Mouse (Mus musculus) intestine, embryonic 15.5 days (tissue): Measurements from ENCODE around the gene Ccdc159. TPM values are rescaled to one million over a fixed set of nuclear protein-coding genes. Genes with fewer than 3 reads are reported as not detected.
A peak's percentile ranks its signal among the peaks of the same experiment; 100 is the strongest.

Experiments used
- ATAC-seq: fragments of 200-750 bp; cut with Nextera tagmentation; 2 replicates; pipeline ENCODE4 v1.8.0; 2017; ENCODE audit warnings: moderate TSS enrichment, moderate library complexity
- H3K27ac ChIP-seq: fragments of 300-500 bp; sonication (generic); 2 replicates; pipeline ENCODE4 v1.5.1; 2015; ENCODE audit warnings: mild to moderate bottlenecking, inconsistent platforms
- H3K27me3 ChIP-seq: fragments of 300-500 bp; sonication (generic); replicated peaks from 2 replicates; pipeline ENCODE4 v1.6.1; 2015; ENCODE audit warnings: inconsistent platforms
- H3K36me3 ChIP-seq: fragments of 300-500 bp; sonication (generic); 2 replicates; pipeline ENCODE4 v1.6.1; 2015; ENCODE audit warnings: inconsistent platforms
- H3K4me1 ChIP-seq: fragments of 300-500 bp; sonication (generic); replicated peaks from 2 replicates; pipeline ENCODE4 v1.6.1; 2015; ENCODE audit warnings: inconsistent platforms
- H3K4me2 ChIP-seq: fragments of 300-500 bp; sonication (generic); replicated peaks from 2 replicates; pipeline ENCODE4 v1.6.1; 2015; ENCODE audit warnings: mild to moderate bottlenecking, inconsistent platforms
- H3K4me3 ChIP-seq: fragments of 300-500 bp; sonication (generic); replicated peaks from 2 replicates; pipeline ENCODE4 v1.5.1; 2015; ENCODE audit warnings: inconsistent platforms
- H3K9ac ChIP-seq: fragments of 300-500 bp; sonication (generic); 2 replicates; pipeline ENCODE4 v1.6.1; 2015; ENCODE audit warnings: inconsistent platforms
- H3K9me3 ChIP-seq: fragments of 300-500 bp; sonication (generic); 2 replicates; pipeline ENCODE4 v1.6.1; 2016; ENCODE audit warnings: inconsistent platforms
- WGBS: fragments of 180-500 bp; shearing (Covaris S2); methylation state at CpG from one replicate; pipeline ENCODE4 v1.1.7; 2015; 5-methylcytosine and 5-hydroxymethylcytosine counted together
- polyA plus RNA-seq: library from polyadenylated mRNA; unstranded; fragments of >200 nt; fragmentation: Nextera tagmentation; extraction: Ambion mirVana; gene quantifications from 2 replicates; pipeline ENCODE4 v1.2.1, GENCODE M21; 2015

Ccdc159 gene
- polyA plus RNA-seq, 1 experiment from 2014 or later, result 3.1 TPM

GRCm38 (mm10) chr9:21936692-21937570, 9.7 kb downstream of the Ccdc159 start, which contains the start of gene Plppr2:
TSS of gene Plppr2 (plus strand) at chr9:21937033.
- ATAC-seq, result peak; percentile 99

DNA sequence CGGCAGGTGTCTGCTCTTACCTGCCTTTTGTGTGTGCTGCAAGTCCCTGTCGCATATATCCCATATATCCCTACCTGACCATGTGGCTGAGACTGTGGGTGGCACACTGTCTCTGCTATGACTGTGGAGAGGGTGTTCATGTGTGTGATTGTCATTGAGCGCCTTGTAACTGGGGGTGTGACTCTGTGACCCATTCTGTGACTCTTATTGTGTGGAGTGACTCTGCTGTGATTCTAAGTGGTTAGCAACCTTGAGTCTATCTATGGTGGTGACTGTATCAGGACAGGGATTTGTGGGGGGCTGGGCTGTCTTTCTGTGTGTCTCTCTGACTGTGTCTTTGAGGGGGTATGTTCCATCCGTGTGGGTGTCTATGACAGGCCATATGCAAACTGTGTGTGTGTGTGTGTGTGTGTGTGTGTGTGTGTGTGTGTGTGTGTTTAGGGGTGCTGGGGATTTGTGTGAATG, 10.5 kb downstream of the Ccdc159 start:
- H3K27ac ChIP-seq, result no peak overlapping the region
- H3K4me3 ChIP-seq, result no peak overlapping the region
- no peak for ATAC-seq
- peak overlapping the region; percentile 73; the same call in 1 of the 2 replicates for H3K4me2 ChIP-seq
- no peaks in the 10 kb centered on the region for H3K36me3 ChIP-seq
- 0 out of 2 replicates have a peak, but pooled peaks cover 6% of the 10 kb centered on the region for H3K4me1 ChIP-seq
- no peaks in the 10 kb centered on the region for H3K9me3 ChIP-seq
- 78% methylated on average over 4 of the region's 4 CpGs for WGBS
- no peak overlapping the region for H3K9ac ChIP-seq
- H3K27me3 ChIP-seq, result no peaks in the 10 kb centered on the region

More at GRCm38 (mm10) chr9:21936692-21937570, 9.7 kb downstream of the Ccdc159 start, which contains the start of gene Plppr2:
- Histone ChIP-seq H3K9me3 (no peaks in the 10 kb centered on the region), H3K27ac (0 out of 2 replicates have a peak within 1 kb of the TSS, but pooled peaks have one; percentile 14), H3K4me2 (peak within 1 kb of the TSS; percentile 73), H3K36me3 (no peaks in the 10 kb centered on the region), H3K9ac (peak within 1 kb of the TSS; percentile 46), H3K27me3 (no peaks in the 10 kb centered on the region), H3K4me3 (peak within 1 kb of the TSS; percentile 60), H3K4me1 (0 out of 2 replicates have a peak, but pooled peaks cover 6% of the 10 kb centered on the region)
- 2% methylated on average over 42 of the region's 43 CpGs for WGBS

GRCm38 (mm10) chr9:21938234-21938855, 11.1 kb downstream of the Ccdc159 start:
- no peak overlapping the region for H3K27ac ChIP-seq
- H3K4me3 ChIP-seq, result no peak overlapping the region
- H3K9me3 ChIP-seq, result no peaks in the 10 kb centered on the region
- no peak overlapping the region for H3K9ac ChIP-seq
- 0 out of 2 replicates have a peak, but pooled peaks cover 6% of the 10 kb centered on the region for H3K4me1 ChIP-seq
- no peaks in the 10 kb centered on the region for H3K36me3 ChIP-seq
- 0 out of 2 replicates have a peak, but pooled peaks cover under 1% of the 10 kb centered on the region for H3K27me3 ChIP-seq
- 79% methylated on average over 4 of the region's 4 CpGs for WGBS
- no peak overlapping the region for H3K4me2 ChIP-seq
- ATAC-seq, result no peak

- Histone ChIP-seq H3K4me2 (no peak overlapping the region), H3K36me3 (no peaks in the 10 kb centered on the region), H3K4me1 (0 out of 2 replicates have a peak, but pooled peaks cover 4% of the 10 kb centered on the region), H3K27me3 (peaks cover 16% of the 10 kb centered on the region), H3K9me3 (no peaks in the 10 kb centered on the region), H3K4me3 (no peak overlapping the region), H3K9ac (no peak overlapping the region), H3K27ac (no peak overlapping the region)
- no peak for ATAC-seq
- WGBS, result 75% methylated on average over 12 of the region's 12 CpGs
Measured at GRCm38 (mm10) chr9:21943046-21943445, 15.8 kb downstream of the Ccdc159 start.

DNA sequence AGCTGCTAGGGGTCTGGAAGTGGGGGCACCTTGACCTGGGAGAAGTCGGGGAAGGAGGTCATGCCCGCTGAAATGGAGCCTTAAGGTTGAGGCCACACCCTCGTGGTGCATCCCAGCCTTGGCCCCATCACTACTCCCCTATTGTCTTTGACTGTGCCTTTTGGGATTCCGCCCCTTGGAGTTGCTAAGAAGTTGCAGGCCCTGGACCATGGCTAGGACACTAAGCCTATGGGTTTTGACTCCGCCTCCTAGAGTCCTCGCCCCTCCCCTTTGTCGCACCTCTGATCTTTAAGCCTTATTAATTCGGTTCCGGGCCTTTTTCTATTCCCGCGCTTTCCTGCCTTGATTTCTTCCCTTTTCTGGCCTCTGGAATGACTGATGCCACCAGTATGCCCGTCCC, 16.4 kb downstream of the Ccdc159 start:
- Histone ChIP-seq H3K4me3 (no peak overlapping the region), H3K4me1 (0 out of 2 replicates have a peak, but pooled peaks cover 4% of the 10 kb centered on the region), H3K9ac (no peak overlapping the region), H3K9me3 (no peaks in the 10 kb centered on the region), H3K36me3 (no peaks in the 10 kb centered on the region), H3K27ac (no peak overlapping the region), H3K4me2 (no peak overlapping the region), H3K27me3 (peaks cover 20% of the 10 kb centered on the region)
- ATAC-seq, result no peak
- 43% methylated on average over 12 of the region's 12 CpGs for WGBS

DNA sequence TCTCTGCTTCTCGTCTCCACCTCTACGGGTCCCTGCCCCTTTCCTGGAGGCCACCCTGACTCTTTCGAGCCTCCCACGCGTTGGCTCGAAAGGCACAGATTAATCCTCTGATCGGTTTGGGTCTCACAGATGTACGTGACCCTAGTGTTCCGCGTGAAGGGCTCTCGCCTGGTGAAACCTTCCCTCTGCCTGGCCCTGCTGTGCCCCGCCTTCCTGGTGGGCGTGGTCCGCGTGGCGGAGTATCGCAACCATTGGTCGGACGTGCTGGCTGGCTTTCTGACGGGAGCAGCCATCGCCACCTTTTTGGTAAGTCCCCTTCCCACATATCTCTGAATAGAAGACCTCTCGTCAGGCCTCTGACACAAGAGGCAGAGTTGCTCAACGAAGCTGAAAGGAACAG, 17.0 kb downstream of the Ccdc159 start:
- Histone ChIP-seq H3K9me3 (no peaks in the 10 kb centered on the region), H3K27me3 (peaks cover 20% of the 10 kb centered on the region), H3K4me3 (no peak overlapping the region), H3K27ac (no peak overlapping the region), H3K9ac (no peak overlapping the region), H3K4me1 (0 out of 2 replicates have a peak, but pooled peaks cover 4% of the 10 kb centered on the region), H3K4me2 (peak overlapping the region; percentile 30; the same call in 1 of the 2 replicates), H3K36me3 (no peaks in the 10 kb centered on the region)
- 15% methylated on average over 23 of the region's 23 CpGs for WGBS
- ATAC-seq, result peak; percentile 45; the same call in 1 of the 2 replicates

- Histone ChIP-seq H3K27me3 (peaks cover 20% of the 10 kb centered on the region), H3K4me2 (peak overlapping the region; percentile 31), H3K9ac (no peak overlapping the region), H3K36me3 (no peaks in the 10 kb centered on the region), H3K27ac (no peak overlapping the region), H3K9me3 (no peaks in the 10 kb centered on the region), H3K4me3 (0 out of 2 replicates have a peak overlapping the region, but pooled peaks have one; percentile 2), H3K4me1 (0 out of 2 replicates have a peak, but pooled peaks cover 4% of the 10 kb centered on the region)
- 7% methylated on average over 28 of the region's 28 CpGs for WGBS
- ATAC-seq, result peak; percentile 51
Measured at GRCm38 (mm10) chr9:21947540-21948130, 20.4 kb downstream of the Ccdc159 start.

DNA sequence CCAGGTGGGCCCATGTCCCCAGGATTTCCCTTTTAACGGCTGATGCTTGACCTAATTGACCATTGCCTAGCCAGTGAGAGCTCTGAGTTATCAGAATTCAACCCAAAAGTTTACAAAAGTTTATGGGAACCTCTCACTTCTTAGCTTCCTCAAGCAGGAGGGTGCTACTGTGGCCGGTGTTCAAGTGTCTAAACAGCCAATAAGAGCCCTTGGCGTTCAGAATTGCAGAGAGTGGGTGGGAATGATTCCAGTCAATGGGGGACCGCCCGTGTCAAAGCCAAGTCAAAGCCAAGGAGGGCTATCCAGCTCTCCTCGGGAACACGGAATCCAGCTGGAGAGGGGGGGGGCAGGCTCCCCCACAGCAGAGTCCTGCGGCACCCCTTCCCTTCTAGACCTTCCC, 20.9 kb downstream of the Ccdc159 start:
- Histone ChIP-seq H3K4me2 (no peak overlapping the region), H3K4me1 (0 out of 2 replicates have a peak, but pooled peaks cover 4% of the 10 kb centered on the region), H3K9me3 (no peaks in the 10 kb centered on the region), H3K27me3 (peaks cover 20% of the 10 kb centered on the region), H3K36me3 (no peaks in the 10 kb centered on the region), H3K9ac (no peak overlapping the region), H3K4me3 (no peak overlapping the region), H3K27ac (no peak overlapping the region)
- ATAC-seq, result no peak
- WGBS, result 56% methylated on average over 8 of the region's 8 CpGs

GRCm38 (mm10) chr9:21948790-21949189, 21.5 kb downstream of the Ccdc159 start:
- H3K36me3 ChIP-seq, result no peaks in the 10 kb centered on the region
- no peak for ATAC-seq

GRCm38 (mm10) chr9:21950322-21950721, 23.1 kb downstream of the Ccdc159 start:
- Histone ChIP-seq H3K4me1 (0 out of 2 replicates have a peak, but pooled peaks cover 4% of the 10 kb centered on the region), H3K9me3 (no peaks in the 10 kb centered on the region), H3K27me3 (peaks cover 10% of the 10 kb centered on the region; the same call in 1 of the 2 replicates), H3K27ac (no peak overlapping the region), H3K36me3 (no peaks in the 10 kb centered on the region), H3K4me2 (no peak overlapping the region), H3K9ac (no peak overlapping the region), H3K4me3 (no peak overlapping the region)
- WGBS, result 16% methylated on average over 11 of the region's 11 CpGs
- ATAC-seq, result no peak

More at GRCm38 (mm10) chr9:21948790-21949189, 21.5 kb downstream of the Ccdc159 start:
- H3K9ac ChIP-seq, result no peak overlapping the region
- H3K4me1 ChIP-seq, result 0 out of 2 replicates have a peak, but pooled peaks cover 4% of the 10 kb centered on the region
- peaks cover 15% of the 10 kb centered on the region for H3K27me3 ChIP-seq
- H3K4me3 ChIP-seq, result no peak overlapping the region
- WGBS, result 61% methylated on average over 6 of the region's 6 CpGs
- H3K9me3 ChIP-seq, result no peaks in the 10 kb centered on the region
- no peak overlapping the region for H3K4me2 ChIP-seq
- H3K27ac ChIP-seq, result no peak overlapping the region

- Histone ChIP-seq H3K4me1 (0 out of 2 replicates have a peak, but pooled peaks cover 7% of the 10 kb centered on the region), H3K9me3 (no peaks in the 10 kb centered on the region), H3K27me3 (peaks cover 10% of the 10 kb centered on the region; the same call in 1 of the 2 replicates), H3K36me3 (no peaks in the 10 kb centered on the region), H3K27ac (no peak overlapping the region), H3K4me3 (no peak overlapping the region), H3K9ac (no peak overlapping the region), H3K4me2 (no peak overlapping the region)
- no peak for ATAC-seq
- 72% methylated on average over 3 of the region's 3 CpGs for WGBS
Measured at GRCm38 (mm10) chr9:21951977-21952376, 24.7 kb downstream of the Ccdc159 start.
